Mouse (Mus musculus) liver, embryonic 16.5 days (tissue): Measurements from ENCODE around the gene Tns2. TPM values are rescaled to one million over a fixed set of nuclear protein-coding genes. Genes with fewer than 3 reads are reported as not detected.
A peak's percentile ranks its signal among the peaks of the same experiment; 100 is the strongest.

Source experiments
- ATAC-seq: fragments of 200-750 bp; cut with Nextera tagmentation; 2 replicates; pipeline ENCODE4 v1.8.0; 2017; ENCODE audit warnings: low read depth, mild to moderate bottlenecking, moderate number of reproducible peaks, moderate library complexity
- H3K27ac ChIP-seq: fragments of 300-500 bp; sonication (generic); 2 replicates; pipeline ENCODE4 v1.5.1; 2014; ENCODE audit warnings: mild to moderate bottlenecking, low read length
- H3K27me3 ChIP-seq: fragments of 300-500 bp; sonication (generic); 2 replicates; pipeline ENCODE4 v1.6.1; 2014; ENCODE audit warnings: low read depth, low read length, mixed read lengths; ENCODE audit not compliant: control insufficient read depth, insufficient read depth
- H3K36me3 ChIP-seq: fragments of 300-500 bp; sonication (generic); 2 replicates; pipeline ENCODE4 v1.6.1; 2014; ENCODE audit warnings: mild to moderate bottlenecking; ENCODE audit not compliant: control insufficient read depth, insufficient read depth
- H3K4me1 ChIP-seq: fragments of 300-500 bp; sonication (generic); 2 replicates; pipeline ENCODE4 v1.6.1; 2014; ENCODE audit warnings: low read depth, low read length, mixed read lengths; ENCODE audit not compliant: control insufficient read depth
- H3K4me2 ChIP-seq: fragments of 300-500 bp; sonication (generic); 2 replicates; pipeline ENCODE4 v1.6.1; 2014; ENCODE audit warnings: low read depth, low read length, mixed read lengths
- H3K4me3 ChIP-seq: fragments of 300-500 bp; sonication (generic); 2 replicates; pipeline ENCODE4 v1.5.1; 2014; ENCODE audit warnings: low read depth, mild to moderate bottlenecking, low read length
- H3K9ac ChIP-seq: fragments of 300-500 bp; sonication (generic); 2 replicates; pipeline ENCODE4 v1.6.1; 2014; ENCODE audit warnings: low read depth, low read length
- H3K9me3 ChIP-seq: fragments of 300-500 bp; sonication (generic); replicated peaks from 2 replicates; pipeline ENCODE4 v1.6.1; 2016; ENCODE audit warnings: low read length; ENCODE audit not compliant: control insufficient read depth
- WGBS: fragments of 180-500 bp; shearing (Covaris S2); extraction: QIAGEN DNeasy Blood & Tissue Kit; methylation state at CpG from one replicate; pipeline ENCODE4 v1.1.7; 2014; ENCODE audit not compliant: insufficient replicate concordance; 5-methylcytosine and 5-hydroxymethylcytosine counted together
- polyA plus RNA-seq: library from polyadenylated mRNA; unstranded; fragments of >200 nt; fragmentation: Nextera tagmentation; extraction: Ambion mirVana; gene quantifications from 2 replicates; pipeline ENCODE4 v1.2.1, GENCODE M21; 2015

Gene Tns2
- polyA plus RNA-seq, 1 experiment from 2014 or later, result 6.8 TPM

DNA sequence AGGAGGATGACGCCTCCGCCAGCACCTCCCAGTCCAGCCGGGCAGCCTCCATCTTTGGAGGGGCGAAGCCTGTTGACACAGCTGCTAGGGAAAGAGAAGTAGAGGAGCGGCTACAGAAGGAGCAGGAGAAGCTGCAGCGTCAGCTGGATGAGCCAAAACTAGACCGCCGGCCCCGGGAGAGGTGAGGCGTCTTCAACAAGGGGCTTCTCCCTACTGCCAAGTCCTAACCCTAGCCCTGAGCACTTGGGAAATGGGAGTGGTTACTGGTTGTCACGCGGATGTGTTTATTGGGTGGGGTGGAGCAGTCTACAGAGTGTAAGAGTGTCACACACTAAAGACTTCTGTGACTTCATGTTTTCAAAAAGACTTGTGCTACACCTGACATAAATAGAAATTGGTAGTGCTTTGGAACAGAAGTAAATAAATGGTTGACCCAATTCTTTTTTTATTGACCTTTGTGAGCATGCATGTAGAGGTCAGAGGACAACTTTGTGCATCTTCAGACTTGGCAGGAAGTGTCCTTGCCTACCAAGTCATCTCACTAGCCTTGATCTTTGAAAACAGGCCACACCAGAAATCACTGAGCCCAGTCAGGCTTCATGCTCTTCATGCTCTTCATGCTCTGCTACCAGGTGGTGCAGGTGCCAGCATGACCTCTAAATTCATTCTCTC lies 10.2 kb upstream of the Tns2 start:
- H3K9me3 ChIP-seq, result no peaks in the 10 kb centered on the region
- peaks cover 89% of the 10 kb centered on the region for H3K36me3 ChIP-seq
- no peak overlapping the region for H3K9ac ChIP-seq
- H3K4me3 ChIP-seq, result no peak overlapping the region
- no peak overlapping the region for H3K4me2 ChIP-seq
- H3K27me3 ChIP-seq, result no peaks in the 10 kb centered on the region
- H3K27ac ChIP-seq, result no peak overlapping the region
- no peak for ATAC-seq
- 74% methylated on average over 12 of the region's 12 CpGs for WGBS
- no peaks in the 10 kb centered on the region for H3K4me1 ChIP-seq

DNA sequence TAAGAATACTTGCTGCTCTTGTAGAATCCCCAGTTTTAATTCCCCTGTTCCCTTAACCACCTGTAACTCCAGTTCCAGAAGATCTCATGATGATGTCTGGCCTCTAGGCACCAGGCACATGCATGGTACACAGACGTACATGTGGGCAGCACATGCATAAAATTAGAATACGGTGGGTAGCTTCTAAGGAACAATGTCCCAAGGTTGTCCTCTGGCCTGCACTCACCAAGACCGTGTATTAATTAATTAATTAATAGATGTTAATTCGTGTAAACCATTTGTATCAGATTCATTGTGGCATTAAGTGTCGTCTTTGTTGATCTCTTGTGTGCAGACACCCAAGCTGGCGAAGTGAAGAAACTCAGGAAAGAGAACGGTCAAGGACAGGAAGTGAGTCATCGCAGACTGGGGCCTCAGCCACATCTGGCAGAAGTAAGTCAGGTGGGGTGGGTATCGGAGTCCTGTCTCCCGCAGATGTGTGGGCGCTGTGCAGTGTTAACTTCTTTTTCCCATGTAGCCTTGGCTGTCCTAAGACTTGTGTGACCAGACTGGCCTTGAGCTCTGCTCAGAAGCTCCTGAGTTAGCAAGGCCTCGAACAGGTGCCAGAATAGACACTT lies 9.0 kb upstream of the Tns2 start:
- WGBS, result 52% methylated on average over 12 of the region's 12 CpGs
- peaks cover 88% of the 10 kb centered on the region for H3K36me3 ChIP-seq
- no peak overlapping the region for H3K9ac ChIP-seq
- no peaks in the 10 kb centered on the region for H3K4me1 ChIP-seq
- H3K4me3 ChIP-seq, result no peak overlapping the region
- H3K9me3 ChIP-seq, result no peaks in the 10 kb centered on the region
- peak; percentile 24; the same call in 1 of the 2 replicates for ATAC-seq
- H3K4me2 ChIP-seq, result no peak overlapping the region
- H3K27me3 ChIP-seq, result no peaks in the 10 kb centered on the region
- no peak overlapping the region for H3K27ac ChIP-seq

DNA sequence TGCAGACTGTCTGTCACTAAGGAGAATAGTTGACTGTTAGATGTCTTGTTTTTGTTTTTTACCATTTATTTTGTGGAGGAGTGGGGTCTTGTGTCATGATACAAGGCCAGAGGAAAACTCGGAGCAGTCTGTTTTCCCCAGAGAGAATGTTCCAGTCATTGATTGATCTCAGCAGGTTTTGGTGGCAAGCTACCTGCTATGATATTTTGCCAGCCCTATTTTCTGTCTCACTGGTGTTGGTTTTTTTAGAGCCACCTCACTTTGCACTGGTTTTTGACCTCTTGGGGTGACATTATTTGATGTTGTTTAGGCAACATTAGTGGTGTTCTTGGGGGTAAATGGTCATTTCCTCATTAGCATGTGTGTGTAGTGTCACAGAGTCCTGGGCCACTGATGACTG lies 8.5 kb upstream of the Tns2 start:
- H3K36me3 ChIP-seq, result peaks cover 85% of the 10 kb centered on the region
- H3K27ac ChIP-seq, result no peak overlapping the region
- no peaks in the 10 kb centered on the region for H3K4me1 ChIP-seq
- H3K4me3 ChIP-seq, result no peak overlapping the region
- no peaks in the 10 kb centered on the region for H3K27me3 ChIP-seq
- no peak for ATAC-seq
- H3K9me3 ChIP-seq, result no peaks in the 10 kb centered on the region
- no peak overlapping the region for H3K9ac ChIP-seq
- H3K4me2 ChIP-seq, result no peak overlapping the region
- 82% methylated on average over 1 of the region's 1 CpGs for WGBS

DNA sequence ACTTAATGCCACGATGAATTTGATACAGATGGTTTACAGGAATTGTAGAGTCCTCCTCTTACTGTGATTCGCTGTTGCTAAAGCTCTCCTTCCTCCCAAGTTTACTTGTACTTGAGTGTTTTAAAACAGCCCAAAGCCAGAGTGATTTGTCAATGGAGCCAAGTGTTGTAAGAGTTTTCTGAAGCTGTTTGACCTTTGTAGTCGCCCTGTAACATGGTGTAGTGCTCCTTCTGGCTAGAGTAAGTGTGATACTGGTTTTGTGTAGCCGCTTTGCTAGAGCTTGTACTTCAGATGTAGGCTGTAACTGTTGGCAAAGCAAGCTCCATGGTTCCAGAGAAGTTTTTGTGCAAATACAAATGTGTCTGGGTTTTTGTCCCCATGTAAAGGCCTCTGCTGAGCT lies 8.0 kb upstream of the Tns2 start:
- Histone ChIP-seq H3K9ac (no peak overlapping the region), H3K36me3 (peaks cover 79% of the 10 kb centered on the region), H3K9me3 (no peaks in the 10 kb centered on the region), H3K27me3 (no peaks in the 10 kb centered on the region), H3K4me1 (peaks cover 1% of the 10 kb centered on the region; the same call in 1 of the 2 replicates), H3K4me2 (no peak overlapping the region), H3K4me3 (no peak overlapping the region), H3K27ac (no peak overlapping the region)
- 81% methylated on average over 4 of the region's 4 CpGs for WGBS
- no peak for ATAC-seq

DNA sequence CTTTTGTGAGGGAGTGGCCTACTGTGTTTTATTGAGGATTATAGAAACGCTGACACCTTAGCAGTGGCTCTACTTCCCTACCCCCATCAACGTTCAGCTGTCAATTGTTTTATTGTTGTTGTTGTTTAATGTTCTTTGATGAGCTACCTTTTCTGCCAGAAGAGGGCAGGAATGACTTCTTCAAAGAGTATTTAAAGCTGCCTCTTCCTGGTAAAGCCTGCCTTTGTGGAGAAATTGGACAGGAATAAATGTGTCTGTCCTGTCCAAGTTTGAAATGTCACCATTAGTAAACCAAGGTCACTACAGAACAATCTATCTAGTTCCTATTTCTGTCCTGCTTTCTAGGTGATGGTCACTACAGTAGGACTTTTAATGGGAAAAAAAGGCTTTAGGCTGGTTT lies 6.1 kb upstream of the Tns2 start:
- no peak overlapping the region for H3K27ac ChIP-seq
- no peak for ATAC-seq
- no peaks in the 10 kb centered on the region for H3K9me3 ChIP-seq
- WGBS, result 58% methylated on average over 2 of the region's 2 CpGs
- peaks cover 2% of the 10 kb centered on the region; the same call in 1 of the 2 replicates for H3K4me1 ChIP-seq
- H3K27me3 ChIP-seq, result no peaks in the 10 kb centered on the region
- no peak overlapping the region for H3K9ac ChIP-seq
- H3K36me3 ChIP-seq, result peaks cover 64% of the 10 kb centered on the region
- no peak overlapping the region for H3K4me2 ChIP-seq
- no peak overlapping the region for H3K4me3 ChIP-seq

DNA sequence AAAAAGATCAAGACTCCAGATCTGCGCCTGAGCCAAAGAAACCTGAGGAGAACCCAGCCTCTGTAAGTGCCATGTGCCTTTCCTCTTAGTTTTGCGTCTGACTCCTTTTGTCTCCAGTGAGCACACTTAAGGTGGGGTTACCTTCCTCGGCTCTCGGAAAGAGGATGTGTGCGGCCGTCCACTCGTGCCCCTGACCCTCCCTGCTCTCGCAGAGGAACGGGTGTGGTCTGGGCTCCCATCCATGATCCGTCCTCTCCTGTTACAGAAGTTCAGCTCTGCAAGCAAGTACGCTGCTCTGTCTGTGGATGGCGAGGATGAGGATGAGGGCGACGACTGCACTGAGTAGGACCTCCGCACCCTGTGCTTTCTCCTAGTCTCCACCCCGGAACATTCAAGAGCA lies 5.2 kb upstream of the Tns2 start:
- Histone ChIP-seq H3K4me2 (no peak overlapping the region), H3K27me3 (peaks cover under 1% of the 10 kb centered on the region), H3K27ac (no peak overlapping the region), H3K4me1 (peaks cover 7% of the 10 kb centered on the region), H3K36me3 (peaks cover 56% of the 10 kb centered on the region), H3K9ac (no peak overlapping the region), H3K4me3 (no peak overlapping the region), H3K9me3 (no peaks in the 10 kb centered on the region)
- no peak for ATAC-seq
- WGBS, result 77% methylated on average over 16 of the region's 16 CpGs

DNA sequence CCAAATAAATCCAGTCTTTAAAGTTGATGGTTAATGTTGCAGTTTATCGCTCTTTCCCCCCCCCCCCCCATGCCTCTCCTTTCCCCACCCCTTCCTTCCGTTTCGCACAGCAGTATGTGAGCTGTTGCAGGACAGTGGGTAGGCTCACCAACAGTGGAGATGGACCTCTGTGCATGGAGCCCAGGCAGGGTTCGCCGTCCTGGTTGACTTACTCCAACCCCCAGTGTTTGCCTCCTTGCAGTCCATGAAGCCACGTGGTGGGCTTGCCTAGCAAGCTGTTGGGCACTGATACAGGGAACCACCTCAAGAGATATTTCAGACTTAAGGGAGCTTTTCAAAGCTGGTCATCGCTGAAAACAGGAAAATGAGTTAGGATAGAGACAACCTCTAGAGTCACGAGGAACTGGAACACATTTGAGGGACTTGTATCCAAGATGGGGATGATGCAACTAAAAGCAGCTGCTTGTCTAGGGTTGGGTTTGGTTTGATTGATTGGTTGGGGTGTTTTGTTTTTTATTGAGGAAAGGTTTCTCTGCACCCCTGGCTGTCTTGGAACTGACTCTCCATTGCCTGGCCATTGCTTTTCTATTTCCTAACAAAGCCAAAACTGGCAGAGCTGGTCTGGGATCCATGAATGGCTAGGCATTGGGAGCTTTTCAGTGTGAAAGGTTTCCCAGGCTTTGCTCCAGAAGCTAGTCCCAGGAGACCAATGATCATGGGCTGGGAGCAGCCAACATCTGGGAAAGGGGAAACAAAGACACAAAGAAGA lies 2.9 kb upstream of the Tns2 start:
- no peak overlapping the region for H3K9ac ChIP-seq
- ATAC-seq, result no peak
- H3K9me3 ChIP-seq, result no peaks in the 10 kb centered on the region
- WGBS, result 32% methylated on average over 8 of the region's 8 CpGs
- H3K36me3 ChIP-seq, result peaks cover 33% of the 10 kb centered on the region
- H3K27ac ChIP-seq, result no peak overlapping the region
- H3K4me3 ChIP-seq, result no peak overlapping the region
- peaks cover 20% of the 10 kb centered on the region for H3K4me1 ChIP-seq
- H3K4me2 ChIP-seq, result no peak overlapping the region
- H3K27me3 ChIP-seq, result peaks cover 17% of the 10 kb centered on the region

DNA sequence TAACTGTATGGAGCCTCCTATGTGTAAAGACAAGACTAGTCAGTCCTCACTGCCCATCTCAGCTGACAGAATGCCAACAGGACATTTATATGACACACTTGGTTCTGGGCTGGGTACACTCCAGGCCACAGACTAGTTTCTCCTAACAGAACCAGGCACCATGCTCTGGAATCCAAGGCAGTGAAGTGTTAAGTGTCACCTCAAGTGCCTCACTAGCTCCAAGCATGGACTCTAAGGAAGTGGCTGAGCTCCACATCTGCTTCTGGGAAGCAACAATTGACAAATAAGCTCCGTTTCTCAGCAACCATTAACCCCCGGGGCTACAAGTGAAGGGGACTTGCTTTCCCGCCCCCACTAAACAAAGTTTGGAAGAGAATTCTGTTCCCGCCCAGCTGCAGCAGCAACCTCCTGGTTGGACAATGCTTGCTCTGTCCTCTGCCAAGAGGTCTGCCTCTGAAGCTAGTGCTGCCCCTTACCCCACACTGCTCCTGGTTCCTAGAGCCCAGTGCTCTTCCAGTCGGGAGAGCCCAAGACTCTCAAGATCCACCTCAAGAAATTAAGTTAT lies 2.1 kb upstream of the Tns2 start:
- ATAC-seq, result no peak
- peaks cover 25% of the 10 kb centered on the region for H3K36me3 ChIP-seq

DNA sequence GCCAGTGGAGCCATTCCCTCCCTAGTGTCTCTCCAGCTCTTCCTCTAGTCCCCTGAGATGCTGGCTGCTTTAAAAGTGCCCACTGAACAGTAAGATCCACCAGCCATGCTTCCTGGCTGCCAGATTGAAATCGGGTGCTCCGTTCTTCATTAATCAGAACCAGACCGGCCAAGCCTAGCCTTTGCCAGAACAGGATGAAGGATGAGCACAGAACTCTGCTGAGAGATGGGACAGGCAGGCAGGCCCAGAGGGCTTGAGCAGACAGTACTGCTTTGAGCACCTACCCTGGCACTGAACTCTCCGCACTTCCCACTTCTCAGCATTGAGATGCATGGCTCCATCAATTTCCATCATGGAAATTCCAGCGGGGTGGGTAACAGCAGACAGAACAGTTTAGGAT lies 953 bp upstream of the Tns2 start:
- H3K9ac ChIP-seq, result no peak overlapping the region
- H3K4me3 ChIP-seq, result no peak overlapping the region
- H3K36me3 ChIP-seq, result peaks cover 13% of the 10 kb centered on the region
- ATAC-seq, result no peak
- no peaks in the 10 kb centered on the region for H3K9me3 ChIP-seq
- no peak overlapping the region for H3K4me2 ChIP-seq
- 54% methylated on average over 5 of the region's 5 CpGs for WGBS
- peaks cover 17% of the 10 kb centered on the region for H3K27me3 ChIP-seq
- peaks cover 28% of the 10 kb centered on the region for H3K4me1 ChIP-seq
- H3K27ac ChIP-seq, result no peak overlapping the region

More for the DNA sequence above, 2.1 kb upstream of the Tns2 start:
- H3K9ac ChIP-seq, result no peak overlapping the region
- H3K27ac ChIP-seq, result no peak overlapping the region
- peaks cover 20% of the 10 kb centered on the region for H3K4me1 ChIP-seq
- 54% methylated on average over 5 of the region's 5 CpGs for WGBS
- H3K27me3 ChIP-seq, result peaks cover 17% of the 10 kb centered on the region
- H3K4me3 ChIP-seq, result no peak overlapping the region
- H3K4me2 ChIP-seq, result no peak overlapping the region
- no peaks in the 10 kb centered on the region for H3K9me3 ChIP-seq
